Mouse (Mus musculus): Measurements from ENCODE around the gene Brk1. TPM values are rescaled to one million over a fixed set of nuclear protein-coding genes. Genes with fewer than 3 reads are reported as not detected.
A peak's percentile ranks its signal among the peaks of the same experiment; 100 is the strongest.

Gene Brk1
- 199 and 201 TPM in 2 replicates for polyA plus RNA-seq (2015; fragmentation: Nextera tagmentation; extraction: Ambion mirVana)

- Histone ChIP-seq H3K9ac (ENCODE audit: low read length) (peak within 1 kb of the TSS; percentile 89), H3K36me3 (ENCODE audit: control insufficient read depth, insufficient read depth, low read length) (no peaks in the 10 kb centered on the region), H3K4me2 (replicated peaks; ENCODE audit: low read depth) (peak within 1 kb of the TSS; percentile 81), H3K27ac (replicated peaks) (peak within 1 kb of the TSS; percentile 87), H3K4me1 (replicated peaks; ENCODE audit: control insufficient read depth, insufficient read depth) (peaks cover 6% of the 10 kb centered on the region; the same call in 1 of the 2 replicates), H3K27me3 (ENCODE audit: control insufficient read depth, insufficient read depth, low read length) (no peaks in the 10 kb centered on the region), H3K9me3 (ENCODE audit: control insufficient read depth, low read length) (no peaks in the 10 kb centered on the region), H3K4me3 (ENCODE audit: low read depth, low read length) (peak within 1 kb of the TSS; percentile 92)
- ATAC-seq (ENCODE audit: low FRiP score, low TSS enrichment), result peak; percentile 91
- peak; percentile 85 for DNase-seq (ENCODE audit: low spot score)
- WGBS, result under 1% methylated on average over 52 of the region's 65 CpGs
- TF ChIP-seq CTCF (IDR thresholded peaks at IDR 0.05; ENCODE audit: low read depth) (peak; percentile 67), EP300 (optimal IDR thresholded peaks at IDR 0.05) (no peak)
These were observed at the start of gene Brk1 for GRCm38 (mm10) chr6:113604432-113605223. Gene Brk1 (plus strand): TSS chr6:113604772.

GRCm38 (mm10) chr6:113559736-113560135 is 44.8 kb upstream of the Brk1 start:
- no peaks in the 10 kb centered on the region for H3K27me3 ChIP-seq (ENCODE audit: control insufficient read depth, insufficient read depth, low read length)
- H3K9me3 ChIP-seq (ENCODE audit: control insufficient read depth, low read length), result no peaks in the 10 kb centered on the region
- no peak overlapping the region for H3K9ac ChIP-seq (ENCODE audit: low read length)
- TF ChIP-seq CTCF (IDR thresholded peaks at IDR 0.05; ENCODE audit: low read depth) (no peak), EP300 (optimal IDR thresholded peaks at IDR 0.05) (no peak)
- no peaks in the 10 kb centered on the region for H3K4me1 ChIP-seq (replicated peaks; ENCODE audit: control insufficient read depth, insufficient read depth)
- WGBS, result 81% methylated on average over 6 of the region's 6 CpGs
- no peak overlapping the region for H3K27ac ChIP-seq (replicated peaks)
- no peak for ATAC-seq (ENCODE audit: low FRiP score, low TSS enrichment)
- H3K4me3 ChIP-seq (ENCODE audit: low read depth, low read length), result no peak overlapping the region
- H3K36me3 ChIP-seq (ENCODE audit: control insufficient read depth, insufficient read depth, low read length), result no peaks in the 10 kb centered on the region
- DNase-seq (ENCODE audit: low spot score), result no peak
- no peak overlapping the region for H3K4me2 ChIP-seq (replicated peaks; ENCODE audit: low read depth)

- Histone ChIP-seq H3K36me3 (ENCODE audit: control insufficient read depth, insufficient read depth, low read length) (no peaks in the 10 kb centered on the region), H3K4me3 (ENCODE audit: low read depth, low read length) (no peak overlapping the region), H3K9me3 (ENCODE audit: control insufficient read depth, low read length) (no peaks in the 10 kb centered on the region), H3K4me2 (replicated peaks; ENCODE audit: low read depth) (no peak overlapping the region), H3K27me3 (ENCODE audit: control insufficient read depth, insufficient read depth, low read length) (no peaks in the 10 kb centered on the region), H3K27ac (replicated peaks) (0 out of 2 replicates have a peak overlapping the region, but pooled peaks have one; percentile 13), H3K4me1 (replicated peaks; ENCODE audit: control insufficient read depth, insufficient read depth) (no peaks in the 10 kb centered on the region), H3K9ac (ENCODE audit: low read length) (no peak overlapping the region)
- DNase-seq (ENCODE audit: low spot score), result no peak
- WGBS, result 72% methylated on average over 1 of the region's 1 CpGs
- no peak for ATAC-seq (ENCODE audit: low FRiP score, low TSS enrichment)
- TF ChIP-seq CTCF (IDR thresholded peaks at IDR 0.05; ENCODE audit: low read depth), result no peak
- TF ChIP-seq EP300 (optimal IDR thresholded peaks at IDR 0.05), result no peak
These were observed 40.0 kb upstream of the Brk1 start for GRCm38 (mm10) chr6:113564557-113564956.

- no peak for DNase-seq (ENCODE audit: low spot score)
- TF ChIP-seq EP300 (optimal IDR thresholded peaks at IDR 0.05), result no peak
- no peak for TF ChIP-seq CTCF (IDR thresholded peaks at IDR 0.05; ENCODE audit: low read depth)
- Histone ChIP-seq H3K4me1 (replicated peaks; ENCODE audit: control insufficient read depth, insufficient read depth) (no peaks in the 10 kb centered on the region), H3K27ac (replicated peaks) (no peak overlapping the region), H3K9ac (ENCODE audit: low read length) (no peak overlapping the region), H3K9me3 (ENCODE audit: control insufficient read depth, low read length) (no peaks in the 10 kb centered on the region), H3K4me2 (replicated peaks; ENCODE audit: low read depth) (no peak overlapping the region), H3K4me3 (ENCODE audit: low read depth, low read length) (no peak overlapping the region), H3K27me3 (ENCODE audit: control insufficient read depth, insufficient read depth, low read length) (no peaks in the 10 kb centered on the region), H3K36me3 (ENCODE audit: control insufficient read depth, insufficient read depth, low read length) (0 out of 2 replicates have a peak, but pooled peaks cover 2% of the 10 kb centered on the region)
- no peak for ATAC-seq (ENCODE audit: low FRiP score, low TSS enrichment)
- 96% methylated on average over 6 of the region's 6 CpGs for WGBS
These were observed 28.5 kb upstream of the Brk1 start for GRCm38 (mm10) chr6:113576044-113576443.

- H3K36me3 ChIP-seq (ENCODE audit: control insufficient read depth, insufficient read depth, low read length), result 0 out of 2 replicates have a peak, but pooled peaks cover 2% of the 10 kb centered on the region
- TF ChIP-seq CTCF (IDR thresholded peaks at IDR 0.05; ENCODE audit: low read depth), result no peak
- no peak for TF ChIP-seq EP300 (optimal IDR thresholded peaks at IDR 0.05)
- no peak overlapping the region for H3K9ac ChIP-seq (ENCODE audit: low read length)
- ATAC-seq (ENCODE audit: low FRiP score, low TSS enrichment), result no peak
- no peak overlapping the region for H3K4me2 ChIP-seq (replicated peaks; ENCODE audit: low read depth)
- no peaks in the 10 kb centered on the region for H3K9me3 ChIP-seq (ENCODE audit: control insufficient read depth, low read length)
- 91% methylated on average over 3 of the region's 3 CpGs for WGBS
- no peak overlapping the region for H3K4me3 ChIP-seq (ENCODE audit: low read depth, low read length)
- DNase-seq (ENCODE audit: low spot score), result no peak
- no peak overlapping the region for H3K27ac ChIP-seq (replicated peaks)
- H3K4me1 ChIP-seq (replicated peaks; ENCODE audit: control insufficient read depth, insufficient read depth), result no peaks in the 10 kb centered on the region
- no peaks in the 10 kb centered on the region for H3K27me3 ChIP-seq (ENCODE audit: control insufficient read depth, insufficient read depth, low read length)
These were observed 25.3 kb upstream of the Brk1 start for GRCm38 (mm10) chr6:113579306-113579705.

GRCm38 (mm10) chr6:113583023-113583422 is 21.5 kb upstream of the Brk1 start:
- Histone ChIP-seq H3K9ac (ENCODE audit: low read length) (no peak overlapping the region), H3K4me2 (replicated peaks; ENCODE audit: low read depth) (no peak overlapping the region), H3K4me1 (replicated peaks; ENCODE audit: control insufficient read depth, insufficient read depth) (no peaks in the 10 kb centered on the region), H3K9me3 (ENCODE audit: control insufficient read depth, low read length) (no peaks in the 10 kb centered on the region), H3K27me3 (ENCODE audit: control insufficient read depth, insufficient read depth, low read length) (no peaks in the 10 kb centered on the region), H3K36me3 (ENCODE audit: control insufficient read depth, insufficient read depth, low read length) (no peaks in the 10 kb centered on the region), H3K4me3 (ENCODE audit: low read depth, low read length) (no peak overlapping the region), H3K27ac (replicated peaks) (no peak overlapping the region)
- DNase-seq (ENCODE audit: low spot score), result no peak
- TF ChIP-seq EP300 (optimal IDR thresholded peaks at IDR 0.05), result no peak
- no peak for TF ChIP-seq CTCF (IDR thresholded peaks at IDR 0.05; ENCODE audit: low read depth)
- 89% methylated on average over 4 of the region's 4 CpGs for WGBS
- no peak for ATAC-seq (ENCODE audit: low FRiP score, low TSS enrichment)
